Mouse (Mus musculus) layer of hippocampus, adult 18-20 months (tissue): ENCODE data around the gene Fbn1. TPM values are rescaled to one million over a fixed set of nuclear protein-coding genes. Genes with fewer than 3 reads are reported as not detected.

Source experiments
- DNase-seq, 2 experiments: peaks; one replicate each; pipeline ENCODE4 v3.0.0; 2022; ENCODE audit warnings: low spot score in 2 of 2
- long read RNA-seq: library from polyadenylated mRNA; stranded (forward); transcript quantifications from one replicate; pipeline ENCODE4 v2.0.0, GENCODE M21; 2021
- total RNA-seq, 2 experiments: library from RNA; stranded (reverse); gene quantifications; 2 replicates each; pipeline ENCODE4 v1.2.3; 2021

Fbn1 gene
- 1 to 10 TPM; 6.8 to 7.6 TPM for total RNA-seq
- long read RNA-seq, partial matches to known transcripts, result 4 of 5 reads
- long read RNA-seq, other reads (novel, unspliced or antisense), result 1 of 5 reads

GRCm38 (mm10) chr2:125507893-125508292 lies at the start of gene Fbn1:
Gene Fbn1, minus strand, starts transcription at chr2:125507993.
- no peak for DNase-seq

GRCm38 (mm10) chr2:125555830-125556229 lies 48.0 kb upstream of the Fbn1 start:
- DNase-seq, result no peak

DNA sequence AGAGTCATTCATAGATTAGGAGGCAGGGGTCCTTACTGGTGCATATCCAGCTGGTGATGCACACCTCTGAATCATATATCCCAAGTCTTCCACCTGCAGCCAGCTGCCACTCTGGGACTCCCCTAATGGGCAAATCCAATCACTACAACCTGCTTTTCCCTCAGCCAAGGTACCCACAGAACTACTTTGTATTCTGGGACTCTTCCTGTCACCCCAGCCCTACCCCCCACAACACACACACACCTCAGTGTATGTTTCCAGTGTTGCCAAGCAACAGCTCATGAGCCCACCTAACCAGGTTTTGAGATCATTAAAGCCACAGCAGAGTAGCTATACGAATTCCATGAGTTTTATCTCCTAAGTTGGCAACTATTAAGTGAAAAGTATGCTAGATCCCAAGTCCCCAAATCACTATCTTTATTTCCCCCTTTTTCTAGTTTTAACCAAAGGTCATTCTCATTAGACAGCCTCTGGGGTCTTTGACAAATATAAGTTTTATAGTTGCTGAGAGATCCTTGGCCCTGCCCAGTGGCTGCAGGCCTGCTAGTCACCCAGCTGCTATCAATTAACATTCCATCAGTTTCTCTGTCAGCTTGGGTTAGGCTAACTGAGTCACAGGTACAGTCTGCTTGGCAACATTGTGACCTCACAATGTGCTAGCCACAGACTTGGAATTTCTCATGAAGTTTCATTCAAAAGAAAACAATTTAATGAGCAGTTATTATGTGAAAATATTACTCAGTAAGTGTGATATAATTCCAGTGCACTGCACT lies 41.2 kb upstream of the Fbn1 start:
- no peak for DNase-seq

GRCm38 (mm10) chr2:125544986-125545385 lies 37.2 kb upstream of the Fbn1 start:
- no peak for DNase-seq

DNA sequence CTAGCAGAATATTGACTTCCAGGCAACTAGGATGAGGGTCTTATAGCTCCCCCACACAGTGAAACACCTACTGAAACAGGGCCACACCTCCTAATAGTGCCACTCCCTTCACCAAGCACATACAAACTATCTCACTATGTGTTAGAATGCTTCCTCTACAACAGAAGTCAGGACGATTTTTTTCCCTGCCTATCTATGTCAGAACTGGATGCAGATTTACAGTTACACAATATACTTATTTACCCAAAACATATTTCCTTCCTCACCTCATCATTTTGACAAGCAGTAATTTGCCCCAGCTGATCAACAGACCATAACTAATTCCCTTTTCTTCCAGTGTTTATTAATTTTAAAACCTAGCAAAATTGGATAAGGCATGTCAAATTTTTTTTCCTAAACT lies 35.9 kb upstream of the Fbn1 start:
- no peak for DNase-seq

GRCm38 (mm10) chr2:125541451-125541850 lies 33.7 kb upstream of the Fbn1 start:
- DNase-seq, result no peak

DNA sequence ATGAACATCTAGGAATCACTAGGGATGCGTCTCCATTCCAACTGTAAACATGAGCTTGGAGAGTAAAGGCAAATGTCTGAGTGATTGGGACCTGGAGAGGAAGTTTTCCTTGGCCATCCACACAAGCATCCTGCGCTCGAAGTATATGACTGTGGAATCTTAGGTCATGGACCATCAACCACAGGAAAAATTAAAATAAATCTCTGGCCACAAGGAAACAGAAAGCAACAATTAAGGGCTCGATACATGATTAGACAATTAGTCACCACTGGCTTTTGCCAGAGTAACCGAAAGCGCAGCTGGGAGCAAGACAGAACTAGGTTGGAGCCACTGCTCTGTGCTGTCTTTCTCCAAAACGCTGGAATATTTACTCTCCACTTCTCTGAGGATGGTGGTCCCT lies 32.8 kb upstream of the Fbn1 start:
- no peak for DNase-seq

DNA sequence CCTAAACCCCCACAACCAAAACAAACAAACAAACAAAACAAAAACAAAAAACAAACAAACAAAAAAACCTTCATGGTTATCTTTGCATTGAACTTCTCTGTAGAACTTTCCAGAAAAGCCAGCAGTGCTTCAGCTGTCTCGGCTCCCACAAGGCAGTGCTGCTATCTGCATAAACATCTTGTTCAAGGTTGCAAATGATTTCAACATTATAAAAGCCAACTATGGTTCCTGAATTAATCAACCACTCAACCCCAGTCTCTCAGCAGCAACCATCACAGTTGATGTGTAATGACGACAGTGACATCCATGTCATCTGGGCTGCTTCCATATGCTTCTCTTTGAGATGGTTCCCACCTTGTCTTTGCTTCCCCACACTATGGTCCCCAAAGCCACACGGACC lies 31.8 kb upstream of the Fbn1 start:
- DNase-seq, result no peak

GRCm38 (mm10) chr2:125530665-125531064 lies 22.9 kb upstream of the Fbn1 start:
- DNase-seq, result no peak

- DNase-seq, result no peak
These were observed 18.8 kb upstream of the Fbn1 start for GRCm38 (mm10) chr2:125526566-125526965.

DNA sequence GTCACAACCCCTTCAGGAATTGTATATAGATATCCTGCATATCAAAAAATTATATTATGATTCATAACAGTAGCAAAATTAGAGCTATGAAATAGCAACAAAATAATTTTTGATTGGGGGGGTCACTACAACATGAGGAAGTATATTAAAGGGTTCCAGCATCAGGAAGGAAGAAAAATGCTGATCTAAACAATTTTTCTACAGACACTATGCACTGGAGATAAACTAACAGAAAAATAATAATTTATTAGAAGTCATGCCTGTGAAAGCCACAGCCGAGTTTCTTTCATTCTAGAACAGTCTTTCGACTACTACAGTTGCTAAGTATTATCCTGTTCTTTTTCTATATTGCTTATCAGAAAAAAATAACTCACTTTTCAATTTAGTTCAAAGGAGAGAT lies 17.7 kb upstream of the Fbn1 start:
- no peak for DNase-seq

DNA sequence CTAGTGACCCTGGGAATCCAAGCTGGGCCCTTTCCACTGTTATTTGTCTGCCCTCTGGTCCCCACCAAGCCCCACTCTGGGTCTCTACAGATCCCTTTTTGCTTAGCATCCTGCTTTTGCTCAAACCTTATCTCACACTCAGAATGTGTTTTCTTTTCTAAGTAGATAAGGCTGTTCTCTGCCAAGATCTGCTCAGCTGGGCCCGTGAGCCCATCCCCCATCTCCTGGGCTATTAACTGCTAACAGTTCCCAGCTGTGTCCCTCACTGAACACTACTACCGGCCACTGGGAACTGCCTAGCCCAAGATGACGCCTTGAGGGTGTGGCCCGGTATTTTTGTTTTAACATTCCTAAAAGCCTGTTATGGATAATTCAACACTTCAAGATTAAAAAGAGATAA lies 8.8 kb upstream of the Fbn1 start:
- DNase-seq, result no peak

DNA sequence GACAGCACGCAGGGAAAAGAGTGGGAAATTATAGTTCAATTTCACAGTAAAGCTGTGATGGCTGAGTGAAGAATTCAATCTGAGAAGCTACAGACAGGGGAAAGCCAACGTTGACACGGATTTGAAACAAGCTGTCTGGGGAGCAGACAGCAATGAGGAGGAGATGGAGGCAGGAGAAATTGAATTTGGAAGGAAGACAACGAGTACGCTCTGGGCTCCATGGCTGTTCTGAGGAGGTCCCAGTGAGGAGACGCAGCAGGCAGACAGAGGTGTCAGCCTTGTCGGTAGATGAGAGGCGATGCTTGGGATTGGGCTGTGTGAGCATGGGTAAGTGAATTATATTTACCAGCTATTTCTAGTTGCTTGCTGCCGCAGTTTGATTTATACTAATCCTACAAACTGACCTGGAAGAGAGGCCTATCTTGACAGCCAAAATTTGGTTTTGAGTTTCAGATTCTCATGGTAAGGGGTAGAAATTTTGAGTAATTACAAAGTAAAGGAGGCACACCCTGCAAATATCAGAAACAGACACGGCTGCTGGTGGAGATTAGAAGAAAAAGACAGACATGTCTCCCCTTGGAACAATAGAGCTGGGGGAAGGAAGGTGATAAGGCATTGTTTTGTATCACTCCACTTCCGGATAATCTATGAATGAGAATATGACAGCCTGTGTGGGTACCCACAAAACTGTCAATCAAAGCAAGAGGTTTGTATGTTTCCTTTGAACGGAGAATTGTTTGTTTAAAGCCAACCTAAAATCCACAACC lies 7.7 kb upstream of the Fbn1 start:
- DNase-seq, result no peak

GRCm38 (mm10) chr2:125514391-125514790 lies 6.6 kb upstream of the Fbn1 start:
- DNase-seq, result no peak

GRCm38 (mm10) chr2:125512544-125512943 lies 4.8 kb upstream of the Fbn1 start:
- DNase-seq, result no peak

- no peak for DNase-seq
These were observed 4.1 kb upstream of the Fbn1 start for GRCm38 (mm10) chr2:125511898-125512297.

DNA sequence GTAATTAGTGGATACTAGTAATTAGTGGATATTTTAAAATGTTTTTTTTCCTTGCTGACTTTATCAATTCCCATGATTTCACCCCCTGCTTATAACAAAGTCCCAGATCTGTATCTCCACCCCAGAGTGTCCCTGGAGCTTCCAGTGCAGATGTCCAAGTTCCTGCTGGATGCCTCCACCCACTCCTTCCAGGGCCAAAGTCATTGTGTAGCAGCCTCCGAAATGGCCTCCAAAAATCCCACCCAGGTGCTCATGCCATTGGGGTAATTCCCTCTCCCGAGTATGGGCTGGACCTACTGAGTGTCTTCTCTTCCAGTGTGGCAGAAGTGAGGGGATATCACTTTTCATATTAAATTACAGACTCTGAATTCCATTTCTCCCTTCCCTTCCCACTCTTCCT lies 3.0 kb upstream of the Fbn1 start:
- DNase-seq, result no peak

DNA sequence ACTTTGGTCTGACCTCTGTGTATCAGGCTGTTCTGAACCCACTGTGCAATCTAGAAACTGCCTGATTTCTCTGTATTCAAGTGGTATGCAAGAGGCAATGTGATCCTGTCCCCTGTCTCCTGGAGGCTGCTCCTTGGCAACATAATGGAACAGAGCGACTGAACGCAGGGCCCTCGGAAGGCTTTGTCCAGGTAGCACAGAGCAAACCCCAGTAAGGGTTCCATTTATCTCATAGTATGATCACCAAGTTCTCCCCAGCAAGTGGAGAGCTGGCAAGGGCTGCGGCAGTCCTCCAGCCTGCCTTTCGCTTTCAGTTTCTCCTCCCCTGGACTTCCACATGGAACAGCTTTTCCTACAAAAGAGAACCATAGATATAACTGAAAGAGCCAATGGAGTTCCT lies 588 bp upstream of the Fbn1 start:
- no peak for DNase-seq

DNA sequence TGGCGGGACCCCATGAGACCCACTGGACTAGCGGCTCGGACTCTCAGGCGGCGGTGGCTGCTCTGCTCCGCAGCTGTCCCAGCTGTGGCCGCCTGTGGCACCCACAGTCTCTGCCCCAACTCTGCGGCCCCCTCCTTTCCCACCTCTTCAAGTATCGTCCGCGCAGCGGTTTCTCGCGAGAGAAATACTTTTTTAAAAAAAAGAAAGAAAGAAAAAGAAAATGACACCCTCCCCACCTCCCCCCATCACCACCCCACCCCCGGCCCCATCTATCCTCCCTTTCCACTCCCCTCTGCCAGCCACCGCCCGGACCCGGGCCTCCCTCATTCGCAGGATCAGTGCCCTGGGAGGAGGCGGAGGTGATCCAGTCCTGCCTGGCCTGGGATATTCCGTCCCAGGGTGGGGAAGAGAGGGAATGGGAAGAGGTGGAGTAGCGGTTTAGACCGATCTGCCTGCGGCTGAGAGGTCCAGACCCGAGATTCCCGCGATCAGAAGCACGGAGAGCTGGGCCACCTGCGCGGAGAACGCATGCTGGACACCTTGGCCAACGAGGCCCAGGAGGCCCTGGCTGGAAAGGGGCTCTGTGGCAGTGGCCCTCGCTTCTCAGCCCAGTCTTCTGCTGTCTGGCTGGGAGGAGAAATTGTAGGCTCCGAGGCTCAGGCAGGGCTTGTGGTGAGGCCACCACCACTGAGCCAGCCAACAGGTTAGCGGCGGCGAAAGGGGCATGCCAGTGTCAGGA lies 1.3 kb downstream of the Fbn1 start:
- no peak for DNase-seq

DNA sequence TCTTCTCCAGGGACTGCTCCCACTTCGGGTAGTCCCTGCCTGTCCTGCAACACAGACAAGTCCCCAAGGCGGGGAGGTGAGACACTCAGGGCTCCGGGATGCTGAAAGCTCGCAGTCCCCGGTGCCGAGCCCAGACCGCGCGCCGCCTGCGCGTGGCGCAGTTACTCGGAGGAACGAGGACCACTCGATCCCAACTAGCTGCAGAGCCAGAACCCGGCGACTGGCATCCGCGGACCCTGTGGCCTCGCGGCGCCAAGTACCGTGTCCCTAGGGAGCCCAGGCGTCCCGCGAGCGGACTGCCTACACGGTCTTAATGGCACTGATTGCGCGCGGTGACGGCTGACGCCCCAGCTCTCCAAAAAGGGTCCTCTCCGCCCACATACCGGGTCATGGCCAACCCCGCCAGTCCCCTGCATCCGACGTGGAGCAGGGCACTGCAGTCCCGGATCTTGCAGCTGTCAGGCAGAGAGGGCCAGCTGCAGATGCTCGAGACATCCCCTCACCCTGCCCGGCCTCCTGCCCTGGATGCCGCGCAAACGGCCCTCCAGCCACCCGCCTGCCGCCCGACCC lies 2.0 kb downstream of the Fbn1 start:
- DNase-seq, result peak; percentile 44 to 57

DNA sequence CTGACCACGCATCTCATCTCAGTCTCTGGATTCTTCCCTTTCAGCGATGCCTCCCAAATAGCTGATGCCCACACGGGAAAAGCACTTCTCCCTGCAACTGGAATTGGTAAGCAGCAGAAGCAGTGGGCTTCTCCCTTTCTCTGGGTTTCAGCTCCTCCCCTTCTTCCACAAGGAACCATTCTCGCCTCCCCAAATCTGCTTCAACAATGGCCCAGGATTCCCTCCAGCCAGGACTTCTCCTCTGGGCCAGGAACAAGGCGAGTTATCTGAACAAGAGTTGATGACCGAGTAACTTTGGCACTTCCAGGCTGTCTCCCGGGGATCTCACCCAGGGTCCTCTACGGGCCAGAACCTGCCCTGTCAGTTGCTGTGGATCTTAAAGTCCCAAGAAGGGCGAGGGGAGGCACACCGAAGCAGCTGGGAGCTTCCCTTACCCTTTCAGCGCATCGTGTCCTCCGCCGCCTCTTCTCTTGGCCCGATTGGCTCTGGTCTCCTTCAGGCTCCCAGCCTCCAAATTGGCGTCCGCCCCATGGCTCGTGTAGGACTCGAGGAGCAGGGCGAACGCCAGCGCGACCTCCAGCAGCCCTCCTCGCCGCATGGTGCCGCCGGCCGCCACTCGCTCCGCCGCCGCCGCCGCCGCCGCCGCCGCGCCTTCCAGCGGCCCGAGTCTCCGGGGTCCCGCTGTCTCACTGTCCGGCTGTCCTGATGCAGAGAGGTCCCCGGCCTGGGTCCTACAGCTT lies 2.6 kb downstream of the Fbn1 start, which contains the start of gene Gm9913:
TSS of gene Gm9913 (plus strand) at position 84 of the 740 bp plus-strand sequence.
- peak in 1 of 2 experiments; percentile 38 for DNase-seq
